Mouse (Mus musculus) left cerebral cortex, adult 18-20 months (tissue): ENCODE results near the gene Otop2. TPM values are rescaled to one million over a fixed set of nuclear protein-coding genes. Genes with fewer than 3 reads are reported as not detected.

Experiments
- DNase-seq, 2 experiments: peaks; one replicate each; pipeline ENCODE4 v3.0.0; 2021 to 2022; ENCODE audit warnings: low spot score in 2 of 2, mixed read lengths in 1 of 2
- total RNA-seq, 2 experiments: library from RNA; stranded (reverse); gene quantifications; 2 replicates each; pipeline ENCODE4 v1.2.3; 2021

Gene Otop2
- total RNA-seq, 2 experiments from 2014 or later = 0.74 to 2.1 TPM

DNA sequence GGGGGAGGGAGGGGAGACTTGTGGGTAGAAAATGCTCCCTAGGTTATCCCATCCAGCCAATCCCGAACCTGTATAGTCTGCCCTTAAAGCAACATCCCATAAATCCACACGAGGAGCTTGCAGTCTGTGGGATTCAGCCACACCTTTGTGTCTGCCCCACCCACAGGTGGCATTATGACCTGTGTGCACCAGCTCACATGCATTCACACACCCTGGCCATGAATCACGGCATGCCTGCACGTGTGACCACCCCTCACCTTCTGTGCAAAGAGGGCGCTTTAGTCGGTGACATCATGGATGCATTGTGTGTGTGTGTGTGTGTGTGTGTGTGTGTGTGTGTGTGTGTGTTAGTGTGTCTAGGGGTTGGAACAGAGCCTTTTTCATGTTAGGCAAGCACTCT is 34.9 kb downstream of the Otop2 start:
- DNase-seq = no peak

GRCm38 (mm10) chr11:115344967-115345366 is 38.0 kb downstream of the Otop2 start:
- peak in 1 of 2 experiments; percentile 22 for DNase-seq

DNA sequence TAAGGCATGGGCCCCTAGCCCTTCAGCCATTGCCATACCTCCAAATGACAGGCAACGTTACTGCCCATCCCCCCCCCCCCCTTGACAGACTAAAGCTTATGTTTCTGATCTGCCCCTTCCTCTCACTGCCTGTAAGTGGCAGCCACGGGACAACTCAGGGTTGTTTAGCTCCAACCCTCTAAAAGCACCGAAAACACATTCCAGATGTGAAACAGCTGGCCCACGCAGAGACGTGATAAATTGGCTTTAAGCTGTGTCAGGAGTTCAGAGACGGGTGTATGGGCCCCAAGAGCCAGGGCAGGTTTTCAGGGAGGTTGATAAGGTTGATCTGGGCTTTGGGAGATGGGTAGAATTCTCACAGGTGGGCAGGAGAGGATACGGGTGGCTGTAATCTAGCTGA is 38.6 kb downstream of the Otop2 start:
- no peak for DNase-seq

- no peak for DNase-seq
Measured at GRCm38 (mm10) chr11:115348681-115349248, 41.8 kb downstream of the Otop2 start.

- no peak for DNase-seq
Measured at GRCm38 (mm10) chr11:115349976-115350375, 43.0 kb downstream of the Otop2 start.

DNA sequence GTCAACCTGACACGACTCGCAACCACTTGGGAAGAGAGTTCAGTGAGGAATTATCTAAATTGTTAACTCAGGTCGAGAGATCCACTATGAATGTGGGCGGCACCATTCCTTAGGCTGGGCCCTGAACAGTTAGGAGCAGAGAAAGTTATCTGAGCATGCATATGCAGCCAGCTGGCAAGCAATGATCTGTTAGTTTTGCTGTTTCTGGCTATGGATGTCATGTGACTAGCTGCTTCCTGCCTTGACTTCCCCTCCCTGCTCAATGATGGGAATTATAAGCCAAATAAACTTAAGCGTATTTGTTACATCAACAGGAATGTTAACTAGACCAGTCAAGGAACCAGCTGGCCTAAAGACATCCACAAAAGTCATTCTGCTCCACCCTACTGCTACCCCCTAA is 46.4 kb downstream of the Otop2 start:
- DNase-seq = no peak

DNA sequence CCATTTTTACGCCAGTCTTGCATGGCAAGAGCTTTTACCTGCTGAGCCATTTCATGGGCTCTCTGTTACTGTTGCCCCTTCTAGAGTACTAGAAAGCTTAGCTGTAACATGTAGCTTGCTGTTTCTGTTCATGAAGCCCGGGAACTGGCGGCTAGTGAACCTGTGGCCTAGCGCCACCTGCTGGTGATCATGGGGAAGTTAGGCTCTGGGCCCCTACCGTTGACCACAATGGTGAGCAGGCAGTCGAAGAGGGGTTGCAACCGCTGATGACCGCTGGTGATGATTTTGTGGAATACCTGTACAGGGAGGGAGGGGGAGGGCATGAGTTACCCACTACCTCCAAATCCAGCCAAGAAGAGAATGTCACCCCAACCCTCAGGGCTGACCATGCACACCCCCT is 47.2 kb downstream of the Otop2 start:
- DNase-seq = peak; percentile 68 to 71

GRCm38 (mm10) chr11:115358468-115358867 is 51.5 kb downstream of the Otop2 start:
- peak; percentile 70 to 78 for DNase-seq

- DNase-seq = no peak
Measured at GRCm38 (mm10) chr11:115359293-115359692, 52.3 kb downstream of the Otop2 start.

- DNase-seq = no peak
Measured at GRCm38 (mm10) chr11:115359726-115360125, 52.8 kb downstream of the Otop2 start.

GRCm38 (mm10) chr11:115364136-115364535 is 57.2 kb downstream of the Otop2 start:
- DNase-seq = no peak

DNA sequence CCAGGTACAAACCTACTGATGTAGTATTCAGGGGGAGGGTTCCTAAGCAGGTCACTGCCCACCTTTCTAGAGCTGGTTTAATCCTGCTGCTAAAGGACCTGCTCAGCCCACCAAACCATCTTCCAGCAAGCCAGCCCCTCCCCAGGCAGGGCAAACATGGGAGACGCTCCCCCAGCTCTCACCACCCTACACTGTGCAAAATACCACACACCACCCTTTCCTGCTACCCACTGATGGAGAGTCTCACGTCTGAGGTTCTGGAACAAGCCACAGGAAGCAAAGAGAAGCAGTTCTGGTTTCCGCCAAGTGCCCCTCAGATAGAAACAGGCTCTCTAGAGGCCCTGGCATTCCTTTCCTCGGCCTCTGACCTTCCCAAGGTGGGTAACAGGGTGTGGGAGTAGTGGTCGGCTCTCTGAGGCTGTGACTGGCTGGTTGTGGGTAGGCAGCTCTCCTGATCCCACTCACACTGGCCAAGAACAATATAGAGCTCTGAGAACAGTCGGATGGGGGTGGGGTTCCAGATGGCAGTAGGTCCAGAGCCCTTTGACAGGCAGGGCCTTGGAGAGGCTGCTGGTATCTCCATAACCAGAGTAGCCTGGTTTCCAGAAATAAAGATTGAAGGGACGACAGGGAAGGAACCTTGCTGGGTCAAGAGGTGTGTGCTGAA is 59.2 kb downstream of the Otop2 start:
- no peak for DNase-seq

- peak; percentile 40 to 64 for DNase-seq
Measured at GRCm38 (mm10) chr11:115366706-115367394, 59.9 kb downstream of the Otop2 start.

- peak; percentile 90 for DNase-seq
Measured at GRCm38 (mm10) chr11:115367395-115367944, 60.5 kb downstream of the Otop2 start, which contains the start of gene Hid1. TSS of gene Hid1 (minus strand) at chr11:115367756.

DNA sequence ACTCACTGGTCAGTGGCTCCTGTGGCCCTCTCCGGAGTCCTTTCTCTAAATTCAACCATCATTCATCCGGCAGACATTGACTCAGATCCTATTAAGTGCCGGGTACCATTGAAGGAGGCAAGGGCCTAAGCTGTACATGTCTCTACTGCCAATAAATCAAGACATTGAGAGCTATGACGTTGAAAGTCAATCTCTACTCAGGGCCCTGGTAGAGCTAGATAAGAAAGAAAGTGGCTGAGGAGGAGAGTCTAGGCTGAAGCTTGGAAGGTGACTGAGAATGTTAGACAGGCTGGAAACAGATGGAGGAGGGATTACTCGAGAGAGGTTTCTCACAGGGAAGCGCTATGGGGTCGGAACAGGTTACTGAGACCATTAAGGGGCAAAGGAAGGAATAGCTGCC is 63.4 kb downstream of the Otop2 start:
- no peak for DNase-seq

- DNase-seq = no peak
Measured at GRCm38 (mm10) chr11:115371354-115371753, 64.4 kb downstream of the Otop2 start.

DNA sequence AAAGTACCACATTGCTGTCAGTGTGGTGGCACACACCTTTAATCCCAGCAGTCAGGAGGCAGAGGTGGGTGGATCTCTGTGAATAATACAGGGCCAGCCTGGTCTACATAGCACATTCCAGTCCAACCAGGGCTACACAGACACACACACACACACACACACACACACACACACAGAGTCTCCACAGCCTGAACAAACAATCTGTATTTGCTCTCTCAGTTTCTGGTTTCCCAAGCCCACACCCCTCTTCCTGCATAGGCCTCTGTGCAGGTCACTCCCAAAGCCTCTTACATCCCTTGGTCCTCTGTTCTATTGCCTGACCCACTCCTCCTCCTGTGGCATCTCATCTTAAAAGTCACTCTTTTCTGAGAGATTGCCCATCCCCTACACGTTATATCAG is 65.1 kb downstream of the Otop2 start:
- DNase-seq = no peak

GRCm38 (mm10) chr11:115372737-115373136 is 65.8 kb downstream of the Otop2 start:
- DNase-seq = no peak

- DNase-seq = peak; percentile 71 to 82
Measured at GRCm38 (mm10) chr11:115373805-115374694, 67.1 kb downstream of the Otop2 start.

DNA sequence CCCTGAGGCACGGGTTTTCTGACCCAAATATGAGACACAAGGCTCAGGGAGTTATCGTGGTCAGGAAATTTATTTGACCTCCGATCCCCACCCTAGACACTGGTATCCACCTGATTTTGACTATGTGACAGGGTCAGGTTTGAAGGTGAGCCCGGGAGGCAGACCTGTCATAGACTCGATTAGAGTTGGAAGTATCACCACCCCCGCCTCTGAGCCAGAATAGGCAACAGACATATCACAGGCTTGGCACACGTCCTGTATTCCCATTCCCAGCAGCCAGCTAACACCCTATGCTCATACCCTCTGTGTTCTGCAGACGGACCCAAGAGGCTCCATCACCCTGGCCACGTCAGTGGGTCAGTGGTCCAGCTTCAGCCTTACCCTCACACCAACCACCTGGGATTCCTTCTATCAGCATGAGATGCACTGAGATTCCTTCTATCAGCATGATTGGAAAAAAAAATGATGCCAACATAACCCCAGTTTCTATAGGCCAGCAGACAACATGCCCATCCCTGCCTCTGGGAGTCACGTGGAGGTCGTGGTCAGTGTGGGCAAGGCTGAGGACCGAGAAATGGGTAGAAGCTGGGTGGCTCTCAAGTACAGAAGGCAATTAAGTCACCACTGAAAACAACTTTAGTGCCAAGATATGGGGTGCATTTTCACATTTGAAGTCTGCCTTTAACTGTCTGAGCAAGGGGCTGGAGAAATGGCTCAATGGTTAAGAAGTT is 67.9 kb downstream of the Otop2 start:
- DNase-seq = peak; percentile 55 to 69
